Mouse (Mus musculus): ENCODE results near the gene Olfr351. TPM values are rescaled to one million over a fixed set of nuclear protein-coding genes. Genes with fewer than 3 reads are reported as not detected.

Gene Olfr351
- not detected in 2 replicates for polyA plus RNA-seq (2012; ENCODE audit: insufficient read depth, low replicate concordance)

DNA sequence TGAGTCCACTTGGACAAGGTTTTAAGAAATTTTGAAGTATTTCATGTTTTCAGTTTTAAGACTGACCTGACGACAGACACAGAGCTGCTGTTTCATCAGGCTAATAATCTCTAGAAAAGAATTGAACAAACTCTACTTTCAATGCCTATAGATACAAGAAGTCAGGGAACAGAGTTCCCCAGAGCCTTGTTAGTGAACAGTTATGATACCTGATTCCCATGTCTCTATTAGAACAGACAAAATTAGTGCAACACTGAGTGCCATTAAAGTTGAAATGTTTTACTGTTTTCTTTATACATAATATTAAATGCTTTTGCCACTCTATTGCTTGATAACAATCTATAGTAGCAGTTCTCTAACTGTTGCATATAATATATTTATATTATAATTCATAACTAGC is at the start of gene Olfr351:
Gene Olfr351 (minus strand): TSS at position 101 of the 400 bp plus-strand sequence.
- TF ChIP-seq FLI1 (IDR thresholded peaks at IDR 0.05; ENCODE audit: low read length): no peak
- TF ChIP-seq GATA1 (IDR thresholded peaks at IDR 0.05; ENCODE audit: borderline replicate concordance, low read length): no peak
- Histone ChIP-seq H3K4me1 (no peaks in the 10 kb centered on the region), H3K36me3 (replicated peaks; ENCODE audit: low read length) (no peaks in the 10 kb centered on the region)

GRCm38 (mm10) chr2:36905380-36905779 is 42.9 kb upstream of the Olfr351 start, which contains the start of gene Olfr354:
TSS of gene Olfr354 (plus strand) at chr2:36905680.
- no peak within 1 kb of the TSS for H3K4me3 ChIP-seq (replicated peaks)
- H3K27me3 ChIP-seq (replicated peaks): no peaks in the 10 kb centered on the region
- H3K9me3 ChIP-seq: peaks cover 13% of the 10 kb centered on the region; the same call in 1 of the 2 replicates
- no peaks in the 10 kb centered on the region for H3K4me1 ChIP-seq
- no peak for TF ChIP-seq GATA1 (IDR thresholded peaks at IDR 0.05; ENCODE audit: borderline replicate concordance, low read length)
- no peak for TF ChIP-seq FLI1 (IDR thresholded peaks at IDR 0.05; ENCODE audit: low read length)
- no peaks in the 10 kb centered on the region for H3K36me3 ChIP-seq (replicated peaks; ENCODE audit: low read length)

More for the DNA sequence above, at the start of gene Olfr351:
- no peaks in the 10 kb centered on the region; the same call in 1 of the 2 replicates for H3K9me3 ChIP-seq
- H3K4me3 ChIP-seq (replicated peaks): no peak within 1 kb of the TSS
- no peaks in the 10 kb centered on the region for H3K27me3 ChIP-seq (replicated peaks)

- TF ChIP-seq FLI1 (IDR thresholded peaks at IDR 0.05; ENCODE audit: low read length) (no peak), GATA1 (IDR thresholded peaks at IDR 0.05; ENCODE audit: borderline replicate concordance, low read length) (no peak)
- no peaks in the 10 kb centered on the region for H3K27me3 ChIP-seq (replicated peaks)
- peaks cover 13% of the 10 kb centered on the region; the same call in 1 of the 2 replicates for H3K9me3 ChIP-seq
- H3K4me1 ChIP-seq: no peaks in the 10 kb centered on the region
- H3K4me3 ChIP-seq (replicated peaks): no peak overlapping the region
- H3K36me3 ChIP-seq (replicated peaks; ENCODE audit: low read length): no peaks in the 10 kb centered on the region
Observed at GRCm38 (mm10) chr2:36897114-36897513, 34.7 kb upstream of the Olfr351 start.

GRCm38 (mm10) chr2:36892836-36893235 is 30.4 kb upstream of the Olfr351 start, which contains the start of gene Olfr353:
TSS of gene Olfr353 (minus strand) at chr2:36892936.
- Histone ChIP-seq H3K27me3 (replicated peaks) (no peaks in the 10 kb centered on the region), H3K4me3 (replicated peaks) (no peak within 1 kb of the TSS), H3K9me3 (peaks cover 8% of the 10 kb centered on the region; the same call in 1 of the 2 replicates), H3K4me1 (no peaks in the 10 kb centered on the region), H3K36me3 (replicated peaks; ENCODE audit: low read length) (no peaks in the 10 kb centered on the region)
- TF ChIP-seq FLI1 (IDR thresholded peaks at IDR 0.05; ENCODE audit: low read length) (no peak), GATA1 (IDR thresholded peaks at IDR 0.05; ENCODE audit: borderline replicate concordance, low read length) (no peak)

DNA sequence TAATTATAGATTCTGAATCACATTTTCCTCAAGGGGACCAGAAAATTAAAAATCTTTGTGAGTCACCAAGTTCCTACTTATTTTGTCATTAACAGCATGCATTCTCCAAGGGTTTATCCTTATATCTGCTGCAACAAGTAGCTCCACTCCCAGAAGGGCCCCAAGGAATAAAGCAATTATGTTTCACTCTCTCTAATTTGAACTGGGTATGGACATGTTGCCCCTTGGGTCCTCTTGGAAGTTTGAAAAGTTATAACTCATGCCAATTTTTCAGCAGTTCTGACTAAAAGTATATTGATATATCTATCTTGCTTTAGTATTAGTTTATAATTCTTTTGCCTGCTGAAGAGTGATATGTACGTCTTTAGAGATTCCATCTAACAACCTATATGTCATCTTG is 5.7 kb upstream of the Olfr351 start, which contains the start of gene Olfr352:
Gene Olfr352 (plus strand): TSS at position 301 of the 400 bp plus-strand sequence.
- Histone ChIP-seq H3K27me3 (replicated peaks) (no peaks in the 10 kb centered on the region), H3K4me1 (no peaks in the 10 kb centered on the region), H3K36me3 (replicated peaks; ENCODE audit: low read length) (no peaks in the 10 kb centered on the region), H3K9me3 (peaks cover 5% of the 10 kb centered on the region; the same call in 1 of the 2 replicates), H3K4me3 (replicated peaks) (no peak within 1 kb of the TSS)
- no peak for TF ChIP-seq FLI1 (IDR thresholded peaks at IDR 0.05; ENCODE audit: low read length)
- no peak for TF ChIP-seq GATA1 (IDR thresholded peaks at IDR 0.05; ENCODE audit: borderline replicate concordance, low read length)

- no peaks in the 10 kb centered on the region for H3K4me1 ChIP-seq
- H3K4me3 ChIP-seq (replicated peaks): no peak within 1 kb of the TSS
- H3K9me3 ChIP-seq: peaks cover 3% of the 10 kb centered on the region; the same call in 1 of the 2 replicates
- H3K27me3 ChIP-seq (replicated peaks): no peaks in the 10 kb centered on the region
- TF ChIP-seq FLI1 (IDR thresholded peaks at IDR 0.05; ENCODE audit: low read length): no peak
- no peak for TF ChIP-seq GATA1 (IDR thresholded peaks at IDR 0.05; ENCODE audit: borderline replicate concordance, low read length)
- H3K36me3 ChIP-seq (replicated peaks; ENCODE audit: low read length): no peaks in the 10 kb centered on the region
Observed at GRCm38 (mm10) chr2:36846010-36846409, 16.4 kb downstream of the Olfr351 start, which contains the start of gene Olfr350. TSS of gene Olfr350 (plus strand) at chr2:36846310.

DNA sequence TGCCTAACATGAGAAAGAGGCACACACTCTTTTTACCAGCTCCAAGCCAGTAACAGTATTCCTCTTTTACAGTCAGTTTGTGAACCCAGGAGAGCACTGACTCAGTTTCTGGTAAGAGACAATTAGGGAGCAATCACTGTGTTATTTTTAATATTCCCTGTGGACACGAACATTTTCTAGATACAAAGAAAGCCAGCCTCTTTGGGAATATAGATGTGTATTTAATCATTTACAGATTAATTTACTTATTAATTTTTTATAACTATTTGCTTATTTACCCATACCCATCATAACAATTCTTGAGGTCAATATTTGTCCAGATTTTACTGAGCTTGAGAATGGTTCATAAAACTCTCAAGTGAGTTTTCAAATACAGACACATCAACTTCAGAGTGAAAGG is 45.5 kb downstream of the Olfr351 start, which contains the start of gene Olfr3:
Gene Olfr3 (minus strand): TSS at position 101 of the 400 bp plus-strand sequence.
- no peaks in the 10 kb centered on the region for H3K27me3 ChIP-seq (replicated peaks)
- no peaks in the 10 kb centered on the region for H3K36me3 ChIP-seq (replicated peaks; ENCODE audit: low read length)

More for the DNA sequence above, 45.5 kb downstream of the Olfr351 start, which contains the start of gene Olfr3:
- no peaks in the 10 kb centered on the region for H3K4me1 ChIP-seq
- H3K9me3 ChIP-seq: peaks cover 18% of the 10 kb centered on the region
- H3K4me3 ChIP-seq (replicated peaks): no peak within 1 kb of the TSS
- TF ChIP-seq GATA1 (IDR thresholded peaks at IDR 0.05; ENCODE audit: borderline replicate concordance, low read length) (no peak), FLI1 (IDR thresholded peaks at IDR 0.05; ENCODE audit: low read length) (no peak)

Other genes with a start within 250 kb of the Olfr351 start
- not detected in 2 replicates for gene Olfr345, start 222.6 kb downstream of the Olfr351 start, polyA plus RNA-seq (2012; ENCODE audit: insufficient read depth, low replicate concordance)
- gene Olfr346, start 176.9 kb downstream of the Olfr351 start, polyA plus RNA-seq (2012; ENCODE audit: insufficient read depth, low replicate concordance): not detected in 2 replicates
- not detected in 2 replicates for gene Olfr347, start 130.8 kb downstream of the Olfr351 start, polyA plus RNA-seq (2012; ENCODE audit: insufficient read depth, low replicate concordance)
- gene Olfr348, start 78.4 kb downstream of the Olfr351 start, polyA plus RNA-seq (2012; ENCODE audit: insufficient read depth, low replicate concordance): not detected in 2 replicates
- not detected in 2 replicates for gene Olfr50, start 72.1 kb downstream of the Olfr351 start, polyA plus RNA-seq (2012; ENCODE audit: insufficient read depth, low replicate concordance)
- gene Olfr3, start 45.6 kb downstream of the Olfr351 start, polyA plus RNA-seq (2012; ENCODE audit: insufficient read depth, low replicate concordance): not detected in 2 replicates
- gene Olfr350, start 16.4 kb downstream of the Olfr351 start, polyA plus RNA-seq (2012; ENCODE audit: insufficient read depth, low replicate concordance): not detected in 2 replicates
- not detected in 2 replicates for gene Olfr352, start 5.8 kb upstream of the Olfr351 start, polyA plus RNA-seq (2012; ENCODE audit: insufficient read depth, low replicate concordance)
- not detected in 2 replicates for gene Olfr353, start 30.3 kb upstream of the Olfr351 start, polyA plus RNA-seq (2012; ENCODE audit: insufficient read depth, low replicate concordance)
- gene Olfr354, start 43.0 kb upstream of the Olfr351 start, polyA plus RNA-seq (2012; ENCODE audit: insufficient read depth, low replicate concordance): not detected in 2 replicates
- gene Olfr355, start 66.2 kb upstream of the Olfr351 start, polyA plus RNA-seq (2012; ENCODE audit: insufficient read depth, low replicate concordance): not detected in 2 replicates
- not detected in 2 replicates for gene Olfr356, start 74.5 kb upstream of the Olfr351 start, polyA plus RNA-seq (2012; ENCODE audit: insufficient read depth, low replicate concordance)
- gene Olfr357, start 131.2 kb upstream of the Olfr351 start, polyA plus RNA-seq (2012; ENCODE audit: insufficient read depth, low replicate concordance): not detected in 2 replicates
- not detected in 2 replicates for gene Olfr358, start 146.7 kb upstream of the Olfr351 start, polyA plus RNA-seq (2012; ENCODE audit: insufficient read depth, low replicate concordance)
- not detected in 2 replicates for gene Olfr360, start 203.1 kb upstream of the Olfr351 start, polyA plus RNA-seq (2012; ENCODE audit: insufficient read depth, low replicate concordance)
- not detected in 2 replicates for gene Olfr361, start 226.6 kb upstream of the Olfr351 start, polyA plus RNA-seq (2012; ENCODE audit: insufficient read depth, low replicate concordance)

All from megakaryocyte, embryonic 14.5 days (primary cell).